ENCODE assay signal across 13 mouse cellular contexts in genomic region chr9:79872598-79872997, GRCm38 (mm10).
DNase-seq lines count a peak whose midpoint lies in the region; ATAC-seq and TF ChIP-seq lines count a peak whose summit lies in the region.
"Had no signal": no experiment of that assay in that cellular context is flagged by ENCODE, and none has a peak within 500 bp of the region (broad histone marks: within the 10 kb centered on the region; RNA-seq: fewer than 3 reads in every experiment).

No protein-coding gene starts in this region.

- H3K4me1 ChIP-seq in intestine, postnatal 0 days (replicated peaks; ENCODE audit: control insufficient read depth, insufficient read depth, low read length), result peaks cover 3% of the 10 kb centered on the region
- H3K4me1 ChIP-seq in intestine, embryonic 15.5 days (replicated peaks), result peaks cover 19% of the 10 kb centered on the region
- peaks cover 39% of the 10 kb centered on the region for H3K4me1 ChIP-seq in midbrain, embryonic 10.5 days
- H3K4me1 ChIP-seq in midbrain, embryonic 15.5 days, result peaks cover 10% of the 10 kb centered on the region

- no peaks in the 10 kb centered on the region for H3K9me3 ChIP-seq in intestine, postnatal 0 days (ENCODE audit: control insufficient read depth)
- H3K9me3 ChIP-seq in intestine, embryonic 15.5 days, result no peaks in the 10 kb centered on the region
- no peaks in the 10 kb centered on the region for H3K9me3 ChIP-seq in midbrain, embryonic 10.5 days (replicated peaks)
- H3K9me3 ChIP-seq in midbrain, embryonic 15.5 days, result no peaks in the 10 kb centered on the region
- H3K9me3 ChIP-seq: hindbrain, embryonic 15.5 days had no signal

- WGBS in intestine, postnatal 0 days, result 44% methylated on average over 2 of the region's 2 CpGs
- WGBS in intestine, embryonic 15.5 days, result 45% methylated on average over 2 of the region's 2 CpGs
- 16% methylated on average over 2 of the region's 2 CpGs for WGBS in midbrain, embryonic 10.5 days
- WGBS in midbrain, embryonic 15.5 days, result 22% methylated on average over 2 of the region's 2 CpGs

- H3K36me3 ChIP-seq in intestine, postnatal 0 days (ENCODE audit: control insufficient read depth, insufficient read depth), result no peaks in the 10 kb centered on the region
- H3K36me3 ChIP-seq in intestine, embryonic 15.5 days, result no peaks in the 10 kb centered on the region
- no peaks in the 10 kb centered on the region for H3K36me3 ChIP-seq in midbrain, embryonic 10.5 days
- no peaks in the 10 kb centered on the region for H3K36me3 ChIP-seq in midbrain, embryonic 15.5 days (replicated peaks)
- H3K36me3 ChIP-seq: hindbrain, embryonic 15.5 days had no signal

- DNase-seq in adrenal gland, postnatal 14 days, result peak; percentile 20
- no peak for DNase-seq in adrenal gland, adult 18-20 months (ENCODE audit: low spot score in 2 of 2)
- DNase-seq in midbrain, embryonic 10.5 days (ENCODE audit: low spot score), result no peak
- DNase-seq in mesoderm, embryonic 11.5 days (ENCODE audit: low read depth, low spot score), result peak; percentile 61
- DNase-seq in urinary bladder, postnatal 14 days (ENCODE audit: low spot score), result no peak
- DNase-seq: cerebellum, adult 11-12 months; gastrocnemius, postnatal 10 days; left cerebral cortex, postnatal 4 days; thymus, adult 2 months had no signal

- no peak for ATAC-seq in intestine, postnatal 0 days
- ATAC-seq in intestine, embryonic 15.5 days, result no peak
- ATAC-seq in midbrain, embryonic 15.5 days (replicated peaks), result no peak

- H3K4me3 ChIP-seq in intestine, postnatal 0 days (ENCODE audit: low read depth, low read length), result no peak overlapping the region
- H3K4me3 ChIP-seq in intestine, embryonic 15.5 days (replicated peaks), result no peak overlapping the region
- no peak overlapping the region for H3K4me3 ChIP-seq in midbrain, embryonic 10.5 days
- no peak overlapping the region for H3K4me3 ChIP-seq in midbrain, embryonic 15.5 days
- H3K4me3 ChIP-seq: hindbrain, embryonic 15.5 days had no signal

- peak; percentile 16; the same call in 1 of the 2 replicates for TF ChIP-seq CTCF in intestine, postnatal 0 days (IDR thresholded peaks at IDR 0.05; ENCODE audit: low read depth)

- no peak overlapping the region for H3K4me2 ChIP-seq in intestine, postnatal 0 days (replicated peaks; ENCODE audit: low read depth)
- H3K4me2 ChIP-seq in intestine, embryonic 15.5 days (replicated peaks), result no peak overlapping the region
- no peak overlapping the region for H3K4me2 ChIP-seq in midbrain, embryonic 15.5 days
- H3K4me2 ChIP-seq: hindbrain, embryonic 15.5 days had no signal

- H3K27ac ChIP-seq in intestine, postnatal 0 days (ENCODE audit: low read depth, low read length), result no peak overlapping the region
- no peak overlapping the region for H3K27ac ChIP-seq in intestine, embryonic 15.5 days
- peak overlapping the region; percentile 50 for H3K27ac ChIP-seq in midbrain, embryonic 10.5 days (replicated peaks)
- H3K27ac ChIP-seq in midbrain, embryonic 15.5 days, result no peak overlapping the region
- H3K27ac ChIP-seq: hindbrain, embryonic 15.5 days had no signal

- H3K9ac ChIP-seq in intestine, postnatal 0 days (ENCODE audit: low read depth, low read length), result no peak overlapping the region
- H3K9ac ChIP-seq in intestine, embryonic 15.5 days, result no peak overlapping the region
- no peak overlapping the region for H3K9ac ChIP-seq in midbrain, embryonic 15.5 days
- H3K9ac ChIP-seq: hindbrain, embryonic 15.5 days had no signal

- H3K27me3 ChIP-seq in intestine, postnatal 0 days (replicated peaks; ENCODE audit: control insufficient read depth, insufficient read depth, low read length), result no peaks in the 10 kb centered on the region
- no peaks in the 10 kb centered on the region for H3K27me3 ChIP-seq in intestine, embryonic 15.5 days (replicated peaks)
- no peaks in the 10 kb centered on the region for H3K27me3 ChIP-seq in midbrain, embryonic 10.5 days (ENCODE audit: low read depth, poor library complexity, severe bottlenecking)
- H3K27me3 ChIP-seq in midbrain, embryonic 15.5 days (replicated peaks), result no peaks in the 10 kb centered on the region
- H3K27me3 ChIP-seq: hindbrain, embryonic 15.5 days had no signal

Comparison
In these comparisons a context has a peak if more than half of its experiments do, and no peak if none do; other contexts are left out.
1. DNase-seq: peak in adrenal gland, postnatal 14 days (single experiment) and mesoderm, embryonic 11.5 days (single experiment); none in adrenal gland, adult 18-20 months (0 of 2), midbrain, embryonic 10.5 days (single experiment) and urinary bladder, postnatal 14 days (single experiment).